Mouse (Mus musculus) skeletal muscle tissue, adult 2 months (tissue): ENCODE data around the gene Gm10217.

Experiments used
- DNase-seq: peaks from one replicate; pipeline ENCODE4 v3.0.0-alpha.2; 2012; ENCODE audit warnings: low read depth, low spot score

The Gm10217 gene

GRCm38 (mm10) chr8:9863951-9864350, at the start of gene Gm10217:
Gm10217 (plus strand) TSS chr8:9864251.
- DNase-seq, result no peak

GRCm38 (mm10) chr8:9824770-9825169, 39.3 kb upstream of the Gm10217 start:
- no peak for DNase-seq

- no peak for DNase-seq
Measured at GRCm38 (mm10) chr8:9840257-9840656, 23.8 kb upstream of the Gm10217 start.

- no peak for DNase-seq
Measured at GRCm38 (mm10) chr8:9859286-9859685, 4.8 kb upstream of the Gm10217 start.

- DNase-seq, result no peak
Measured at GRCm38 (mm10) chr8:9860539-9861203, 3.4 kb upstream of the Gm10217 start.

GRCm38 (mm10) chr8:9865150-9865549, 1.1 kb downstream of the Gm10217 start:
- no peak for DNase-seq

- DNase-seq, result no peak
Measured at GRCm38 (mm10) chr8:9868094-9868493, 4.0 kb downstream of the Gm10217 start.

GRCm38 (mm10) chr8:9876241-9876640, 12.2 kb downstream of the Gm10217 start:
- DNase-seq, result no peak

- DNase-seq, result no peak
Measured at GRCm38 (mm10) chr8:9879921-9880320, 15.9 kb downstream of the Gm10217 start.

- no peak for DNase-seq
Measured at GRCm38 (mm10) chr8:9886714-9887113, 22.7 kb downstream of the Gm10217 start.

- no peak for DNase-seq
Measured at GRCm38 (mm10) chr8:9899199-9899598, 35.1 kb downstream of the Gm10217 start.

GRCm38 (mm10) chr8:9899673-9900072, 35.6 kb downstream of the Gm10217 start:
- no peak for DNase-seq
